Mouse (Mus musculus) left cerebral cortex, adult 6 months (tissue): ENCODE data around the gene Sec61b. TPM values are rescaled to one million over a fixed set of nuclear protein-coding genes. Genes with fewer than 3 reads are reported as not detected.

ENCODE experiments used
- long read RNA-seq, 2 experiments: library from polyadenylated mRNA; unstranded; transcript quantifications; one replicate each; pipeline ENCODE4 v2.0.0; 2019 to 2020
- polyA plus RNA-seq: library from polyadenylated mRNA; unstranded; fragments of <200 nt; fragmentation: Nextera tagmentation; gene quantifications from 2 replicates; pipeline ENCODE4 v1.2.3, GENCODE M21; 2021

Gene Sec61b
- polyA plus RNA-seq: 234 and 261 TPM in 2 replicates
- long read RNA-seq, experiment 1, transcript Sec61b-201 (4 exons, 564 nt): major isoform, 17 of 20 reads
- long read RNA-seq, experiment 1, partial matches to known transcripts: 1 of 20 reads
- long read RNA-seq, experiment 1, other reads (novel, unspliced or antisense): 0 of 20 reads
- long read RNA-seq, experiment 2, transcript Sec61b-201 (4 exons, 564 nt): major isoform, 131 of 142 reads
- long read RNA-seq, experiment 2, partial matches to known transcripts: 3 of 142 reads
- long read RNA-seq, experiment 2, other reads (novel, unspliced or antisense): 5 of 142 reads

DNA sequence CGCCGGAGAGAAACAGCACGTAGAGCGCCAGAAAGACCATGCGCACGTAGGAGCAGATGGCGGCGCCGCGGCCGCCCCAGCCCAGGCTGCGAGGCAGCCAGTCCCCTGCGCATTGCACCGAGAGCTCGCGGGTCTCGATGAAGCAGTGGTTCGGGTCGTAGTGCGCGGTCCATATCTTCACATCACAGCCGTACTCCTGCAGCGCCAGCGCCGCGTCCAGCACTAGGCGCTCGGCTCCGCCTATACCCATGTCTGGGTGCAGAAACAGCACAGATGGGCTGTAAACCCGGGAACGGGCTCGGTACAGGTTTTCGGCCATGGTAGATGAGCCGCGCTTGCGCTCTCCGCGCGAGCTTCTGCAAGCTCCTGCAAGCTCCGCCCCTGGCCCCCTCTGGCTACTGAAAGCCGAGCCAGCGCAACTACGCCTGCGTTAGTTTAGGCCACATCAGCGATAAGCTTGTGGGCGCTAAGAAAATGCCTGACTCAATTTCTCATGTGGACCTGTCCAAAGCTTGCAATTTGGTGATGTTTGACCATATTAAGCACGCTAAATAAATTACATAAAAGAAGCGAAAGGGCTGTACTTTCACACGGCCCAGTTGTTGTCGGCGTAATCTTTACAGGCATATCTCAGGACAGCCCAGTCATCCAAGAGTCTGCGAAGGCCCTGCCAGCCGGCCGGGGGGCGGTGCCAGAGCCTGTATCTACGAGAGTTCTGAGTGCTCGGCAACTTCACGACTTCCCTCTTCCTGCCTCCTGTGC, at the start of gene Sec61b, which contains the start of gene Alg2:
Gene Sec61b (plus strand): TSS at position 691 of the 762 bp plus-strand sequence.
Gene Alg2 (minus strand): TSS at position 366 of the 762 bp plus-strand sequence.

Other genes with a start within 250 kb of the Sec61b start
- 4.4 and 4.8 TPM in 2 replicates for gene Tgfbr1, start 121.4 kb upstream of the Sec61b start, polyA plus RNA-seq
- gene Alg2, start 325 bp upstream of the Sec61b start, polyA plus RNA-seq: 52.7 and 66.2 TPM in 2 replicates